Mouse (Mus musculus) kidney, embryonic 15.5 days (tissue): Measurements from ENCODE around the gene Tbx1. TPM values are rescaled to one million over a fixed set of nuclear protein-coding genes. Genes with fewer than 3 reads are reported as not detected.

Source experiments
- ATAC-seq: fragments of 200-750 bp; cut with Nextera tagmentation; replicated peaks from 2 replicates; pipeline ENCODE4 v1.8.0; 2017; ENCODE audit warnings: moderate TSS enrichment; ENCODE audit not compliant: low FRiP score
- H3K27ac ChIP-seq: fragments of 300-500 bp; sonication (generic); 2 replicates; pipeline ENCODE4 v1.5.1; 2015; ENCODE audit warnings: mild to moderate bottlenecking, inconsistent platforms
- H3K27me3 ChIP-seq: fragments of 300-500 bp; sonication (generic); 2 replicates; pipeline ENCODE4 v1.6.1; 2015; ENCODE audit warnings: inconsistent platforms
- H3K36me3 ChIP-seq: fragments of 300-500 bp; sonication (generic); 2 replicates; pipeline ENCODE4 v1.6.1; 2015; ENCODE audit warnings: inconsistent platforms
- H3K4me1 ChIP-seq: fragments of 300-500 bp; sonication (generic); 2 replicates; pipeline ENCODE4 v1.6.1; 2015; ENCODE audit warnings: inconsistent platforms
- H3K4me2 ChIP-seq: fragments of 300-500 bp; sonication (generic); 2 replicates; pipeline ENCODE4 v1.6.1; 2015; ENCODE audit warnings: moderate library complexity, mild to moderate bottlenecking, inconsistent platforms
- H3K4me3 ChIP-seq: fragments of 300-500 bp; sonication (generic); replicated peaks from 2 replicates; pipeline ENCODE4 v1.5.1; 2015; ENCODE audit warnings: mild to moderate bottlenecking, inconsistent platforms
- H3K9ac ChIP-seq: fragments of 300-500 bp; sonication (generic); 2 replicates; pipeline ENCODE4 v1.6.1; 2015; ENCODE audit warnings: mild to moderate bottlenecking, inconsistent platforms
- H3K9me3 ChIP-seq: fragments of 300-500 bp; sonication (generic); replicated peaks from 2 replicates; pipeline ENCODE4 v1.6.1; 2016; ENCODE audit warnings: inconsistent platforms
- WGBS: fragments of 180-500 bp; shearing (Covaris S2); methylation state at CpG from one replicate; pipeline ENCODE4 v1.1.7; 2015; ENCODE audit warnings: mixed read lengths; 5-methylcytosine and 5-hydroxymethylcytosine counted together
- polyA plus RNA-seq: library from polyadenylated mRNA; unstranded; fragments of >200 nt; fragmentation: Nextera tagmentation; extraction: Ambion mirVana; gene quantifications from 2 replicates; pipeline ENCODE4 v1.2.1, GENCODE M21; 2015

The Tbx1 gene
- polyA plus RNA-seq: 0.28 and 0.40 TPM in 2 replicates

DNA sequence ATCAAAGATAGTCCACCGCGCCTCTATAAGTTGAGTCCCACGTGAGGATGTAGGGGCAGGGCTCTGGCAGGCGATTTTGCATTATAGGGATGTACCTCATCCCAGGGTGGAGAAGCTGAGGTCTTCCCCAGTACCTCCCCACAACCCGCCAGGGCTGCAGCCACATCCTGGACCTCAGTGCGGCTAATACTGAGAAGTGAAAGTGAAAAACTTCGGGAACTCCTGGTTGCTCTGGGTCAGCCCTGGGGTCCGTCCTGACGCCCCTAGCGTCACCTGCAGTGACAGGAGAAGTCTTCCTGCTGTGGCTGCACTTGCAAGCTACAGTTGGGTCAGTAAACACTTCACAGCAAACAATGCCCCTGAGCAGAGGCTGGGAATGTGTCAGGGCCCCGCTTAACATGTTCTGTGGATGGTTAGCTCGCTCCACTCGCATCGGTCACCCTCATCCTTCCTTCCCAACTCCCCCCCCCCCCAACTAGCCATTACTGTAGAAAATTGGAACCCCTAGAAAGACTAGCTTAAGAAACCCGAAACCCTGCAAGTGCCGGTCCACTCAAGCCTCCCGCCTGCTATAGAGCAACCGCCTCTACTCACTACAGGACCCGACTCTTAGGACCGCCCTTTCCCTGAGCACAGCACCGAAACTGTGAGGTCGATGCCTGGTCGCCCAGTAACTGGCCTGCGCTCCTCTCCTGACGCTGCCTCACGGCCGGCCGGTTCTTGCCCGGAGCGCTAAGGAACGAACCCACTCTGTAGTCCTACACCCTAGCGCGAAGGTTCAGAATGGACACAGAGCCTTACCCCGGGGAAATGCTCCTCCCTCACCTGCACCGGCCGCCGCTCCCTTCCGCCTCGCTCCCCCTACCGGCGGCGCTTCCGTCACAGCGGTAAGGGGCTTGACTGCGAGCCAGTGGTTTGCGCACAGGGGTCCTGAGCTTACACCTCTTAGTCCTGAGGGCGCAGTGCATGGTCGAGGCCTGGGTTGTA lies at the start of gene Tbx1:
Tbx1 (minus strand) TSS at position 868 of the 987 bp plus-strand sequence.
- ATAC-seq: no peak
- no peak within 1 kb of the TSS for H3K9ac ChIP-seq
- H3K9me3 ChIP-seq: no peaks in the 10 kb centered on the region
- H3K4me1 ChIP-seq: peaks cover 51% of the 10 kb centered on the region
- no peaks in the 10 kb centered on the region for H3K36me3 ChIP-seq
- H3K4me2 ChIP-seq: peak within 1 kb of the TSS; percentile 56
- WGBS: 4% methylated on average over 48 of the region's 48 CpGs
- H3K27ac ChIP-seq: no peak within 1 kb of the TSS
- peaks cover 97% of the 10 kb centered on the region for H3K27me3 ChIP-seq
- peak within 1 kb of the TSS; percentile 36 for H3K4me3 ChIP-seq

DNA sequence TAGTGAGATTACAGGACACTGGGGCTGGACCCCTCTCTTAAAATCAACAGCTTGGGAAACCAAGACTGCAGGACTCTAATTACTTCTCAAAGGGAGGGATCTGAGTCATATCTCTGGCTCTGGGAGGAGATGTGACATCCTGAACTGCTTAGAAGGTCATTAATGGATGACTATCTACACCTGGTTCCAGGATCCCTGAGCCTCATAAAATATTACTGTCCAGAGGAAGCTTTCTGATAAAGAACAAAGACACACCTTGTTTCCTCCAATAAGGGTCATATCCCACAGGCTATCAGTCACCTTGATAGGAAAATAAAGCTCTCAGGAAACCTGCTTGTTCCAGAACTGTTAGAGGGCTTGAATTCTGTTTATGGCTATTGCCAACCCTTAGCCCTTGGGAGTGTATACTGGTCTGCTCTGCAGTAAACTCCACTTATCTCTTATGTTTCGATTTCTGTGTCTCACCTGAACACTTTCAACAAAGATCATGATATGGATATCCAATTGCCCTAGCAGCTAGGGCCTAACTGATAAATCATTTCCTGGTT lies 49.0 kb upstream of the Tbx1 start:
- Histone ChIP-seq H3K36me3 (no peaks in the 10 kb centered on the region), H3K4me3 (no peak overlapping the region), H3K4me1 (peaks cover 4% of the 10 kb centered on the region; the same call in 1 of the 2 replicates), H3K9me3 (no peaks in the 10 kb centered on the region), H3K27me3 (peaks cover 6% of the 10 kb centered on the region; the same call in 1 of the 2 replicates), H3K27ac (no peak overlapping the region), H3K4me2 (no peak overlapping the region), H3K9ac (no peak overlapping the region)
- no peak for ATAC-seq
- 71% methylated on average over 1 of the region's 1 CpGs for WGBS

DNA sequence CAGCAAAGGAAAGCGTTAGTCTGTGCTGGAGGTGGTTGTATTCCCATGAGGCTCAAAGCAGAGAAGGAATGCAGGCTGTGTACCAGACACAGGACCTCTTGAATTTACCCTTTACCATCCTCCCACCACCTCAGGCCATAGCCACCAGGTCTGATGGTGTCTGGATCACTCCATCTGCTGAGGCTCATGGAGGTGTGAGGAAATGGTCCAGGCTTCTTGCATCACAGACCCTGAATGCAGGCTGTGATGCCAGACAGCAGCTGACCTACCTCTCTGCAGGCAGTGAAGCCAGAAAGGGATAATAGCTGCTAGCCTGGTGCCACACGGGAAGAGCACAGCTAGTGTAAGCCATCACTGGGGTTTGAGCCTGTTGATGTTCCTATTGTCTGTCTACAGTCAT lies 47.9 kb upstream of the Tbx1 start:
- Histone ChIP-seq H3K4me3 (no peak overlapping the region), H3K27me3 (peaks cover 6% of the 10 kb centered on the region; the same call in 1 of the 2 replicates), H3K4me2 (no peak overlapping the region), H3K9me3 (no peaks in the 10 kb centered on the region), H3K4me1 (peaks cover 4% of the 10 kb centered on the region; the same call in 1 of the 2 replicates), H3K27ac (no peak overlapping the region), H3K36me3 (no peaks in the 10 kb centered on the region), H3K9ac (no peak overlapping the region)
- 54% methylated on average over 2 of the region's 2 CpGs for WGBS
- no peak for ATAC-seq

DNA sequence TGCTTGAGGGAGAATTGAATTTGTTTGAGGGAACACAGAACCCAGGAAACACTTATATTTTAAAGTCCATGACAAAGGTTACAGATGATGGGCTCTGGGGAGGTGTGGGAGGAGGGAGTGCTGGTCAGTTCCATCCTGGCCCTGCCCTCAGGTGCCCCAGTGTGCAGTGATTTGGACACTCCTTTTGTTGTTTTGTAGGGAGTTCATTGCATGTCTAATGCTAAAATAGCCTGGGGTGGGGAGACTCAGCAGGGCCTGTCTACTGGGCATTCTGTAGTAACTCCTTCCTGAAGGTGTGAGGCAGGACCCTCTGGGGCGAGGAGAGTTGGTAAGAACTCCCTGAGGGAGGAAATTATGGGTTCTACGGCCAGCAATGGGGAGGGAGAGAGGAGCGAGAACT lies 46.3 kb upstream of the Tbx1 start:
- Histone ChIP-seq H3K9ac (no peak overlapping the region), H3K4me1 (no peaks in the 10 kb centered on the region), H3K27ac (no peak overlapping the region), H3K4me3 (no peak overlapping the region), H3K9me3 (no peaks in the 10 kb centered on the region), H3K4me2 (no peak overlapping the region), H3K36me3 (no peaks in the 10 kb centered on the region), H3K27me3 (peaks cover 6% of the 10 kb centered on the region; the same call in 1 of the 2 replicates)
- ATAC-seq: peak; percentile 71
- WGBS: 43% methylated on average over 3 of the region's 3 CpGs

DNA sequence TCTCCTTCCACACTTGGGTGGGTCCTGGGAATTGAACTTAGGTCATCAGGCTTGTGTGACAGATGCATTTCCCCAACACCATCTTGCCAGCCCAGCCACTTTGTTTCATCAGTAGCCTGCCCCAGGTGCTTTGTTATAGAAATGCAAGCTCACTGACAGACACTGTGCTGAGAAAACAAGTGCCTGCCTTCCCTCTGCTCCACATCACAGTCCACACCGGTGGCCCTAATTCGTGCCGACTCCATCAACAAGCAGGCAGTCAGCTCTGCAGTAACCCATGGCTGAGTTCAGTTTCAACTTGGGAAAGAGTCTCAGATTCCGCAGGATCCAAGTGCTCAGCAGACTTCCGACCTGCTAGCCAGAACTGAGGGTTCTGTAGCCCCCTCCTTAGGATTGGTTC lies 45.9 kb upstream of the Tbx1 start:
- peaks cover 10% of the 10 kb centered on the region; the same call in 1 of the 2 replicates for H3K27me3 ChIP-seq
- no peaks in the 10 kb centered on the region for H3K9me3 ChIP-seq
- WGBS: 61% methylated on average over 5 of the region's 5 CpGs
- H3K27ac ChIP-seq: no peak overlapping the region
- H3K4me3 ChIP-seq: no peak overlapping the region
- ATAC-seq: peak; percentile 42; the same call in 1 of the 2 replicates
- no peak overlapping the region for H3K4me2 ChIP-seq
- H3K9ac ChIP-seq: no peak overlapping the region
- no peaks in the 10 kb centered on the region for H3K36me3 ChIP-seq
- no peaks in the 10 kb centered on the region for H3K4me1 ChIP-seq

DNA sequence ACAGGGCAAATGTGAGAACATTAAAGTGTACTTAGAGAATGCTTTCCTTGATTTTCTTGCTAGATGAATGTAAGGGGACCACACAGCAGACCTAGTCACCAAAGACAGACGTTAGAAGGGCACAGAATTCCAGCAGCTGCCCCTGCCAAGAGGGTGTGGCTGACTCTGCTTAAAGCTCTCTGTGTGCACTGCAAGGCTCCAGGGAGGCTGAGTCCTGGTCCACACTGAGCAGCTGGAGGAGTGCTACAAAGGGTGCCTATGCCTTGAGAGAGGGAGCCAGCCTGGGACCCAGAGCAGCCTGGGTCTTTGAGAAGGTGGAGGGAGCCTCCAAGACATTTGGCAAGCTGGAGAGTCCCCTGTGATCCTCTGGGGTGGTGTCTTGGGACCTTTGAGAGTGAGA lies 42.9 kb upstream of the Tbx1 start:
- 23% methylated on average over 1 of the region's 1 CpGs for WGBS
- H3K4me1 ChIP-seq: peaks cover 18% of the 10 kb centered on the region
- H3K36me3 ChIP-seq: no peaks in the 10 kb centered on the region
- no peak overlapping the region for H3K4me2 ChIP-seq
- H3K27me3 ChIP-seq: peaks cover 24% of the 10 kb centered on the region
- ATAC-seq: no peak
- no peaks in the 10 kb centered on the region for H3K9me3 ChIP-seq
- no peak overlapping the region for H3K4me3 ChIP-seq
- no peak overlapping the region for H3K27ac ChIP-seq
- H3K9ac ChIP-seq: no peak overlapping the region

DNA sequence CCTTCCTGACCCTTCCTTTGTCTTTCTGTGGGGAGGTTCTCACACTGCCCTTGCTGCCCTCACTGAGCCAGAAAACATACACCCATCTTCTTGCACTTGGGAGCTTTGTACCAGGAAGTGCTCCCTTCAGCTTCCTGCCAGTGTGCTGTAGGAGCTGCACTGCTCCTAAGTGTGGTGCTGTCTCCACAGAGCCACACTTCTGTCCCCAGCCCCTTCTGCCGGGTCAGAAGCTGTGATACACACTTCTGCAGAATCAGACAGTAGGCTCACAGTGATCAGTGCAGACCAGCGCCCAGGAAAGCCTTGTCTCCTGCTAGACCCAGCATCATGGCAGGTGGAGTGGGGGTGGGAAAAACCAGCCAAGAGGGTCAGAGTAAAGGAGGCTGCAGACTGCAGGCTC lies 42.3 kb upstream of the Tbx1 start:
- Histone ChIP-seq H3K4me3 (no peak overlapping the region), H3K4me1 (peaks cover 23% of the 10 kb centered on the region), H3K9me3 (no peaks in the 10 kb centered on the region), H3K27me3 (peaks cover 28% of the 10 kb centered on the region), H3K27ac (no peak overlapping the region), H3K36me3 (no peaks in the 10 kb centered on the region), H3K9ac (no peak overlapping the region), H3K4me2 (no peak overlapping the region)
- 65% methylated on average over 2 of the region's 2 CpGs for WGBS
- no peak for ATAC-seq

DNA sequence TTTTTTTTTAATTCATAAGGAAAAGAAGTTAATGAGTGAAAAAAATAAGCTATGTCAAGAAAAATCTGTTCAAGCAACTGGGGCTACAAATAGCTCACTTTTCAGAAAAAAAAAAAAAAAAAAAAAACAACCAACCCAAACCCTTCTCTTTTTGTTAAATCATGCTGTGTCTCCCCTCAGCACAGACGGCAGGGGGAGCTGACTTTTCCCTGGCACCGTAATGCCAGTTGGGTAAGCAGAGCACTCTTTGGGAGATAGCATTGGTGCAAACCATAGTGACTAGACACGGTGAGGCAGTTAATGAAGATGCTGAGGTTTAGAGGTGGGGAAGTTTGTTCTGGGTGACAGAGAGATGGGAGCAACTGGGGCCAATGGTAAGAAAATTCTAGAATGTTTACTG lies 41.6 kb upstream of the Tbx1 start:
- H3K9ac ChIP-seq: no peak overlapping the region
- H3K4me3 ChIP-seq: no peak overlapping the region
- H3K4me1 ChIP-seq: peaks cover 29% of the 10 kb centered on the region
- no peaks in the 10 kb centered on the region for H3K9me3 ChIP-seq
- ATAC-seq: no peak
- H3K4me2 ChIP-seq: no peak overlapping the region
- WGBS: 64% methylated on average over 3 of the region's 3 CpGs
- H3K36me3 ChIP-seq: no peaks in the 10 kb centered on the region
- no peak overlapping the region for H3K27ac ChIP-seq
- peaks cover 36% of the 10 kb centered on the region for H3K27me3 ChIP-seq

DNA sequence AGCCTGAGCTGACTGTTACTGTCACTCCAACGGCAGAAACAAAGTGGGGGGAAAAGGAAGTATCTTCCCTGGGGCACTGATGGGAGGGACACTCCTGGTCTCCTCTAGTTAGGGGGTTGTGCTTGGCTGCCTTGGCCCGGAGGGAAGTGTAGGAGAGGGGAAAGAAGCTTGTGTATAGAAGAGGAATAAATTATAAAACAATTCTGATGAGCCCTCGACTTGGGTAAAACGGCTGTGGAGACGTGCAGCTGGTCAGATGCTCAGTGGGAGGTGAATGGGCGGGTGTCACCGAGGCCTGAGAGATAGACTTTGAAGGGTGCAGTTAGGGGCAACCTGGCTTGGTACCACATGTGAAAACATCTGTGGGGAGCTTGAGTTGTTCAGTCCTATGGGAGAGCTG lies 40.7 kb upstream of the Tbx1 start:
- Histone ChIP-seq H3K36me3 (no peaks in the 10 kb centered on the region), H3K27ac (no peak overlapping the region)
- ATAC-seq: no peak

DNA sequence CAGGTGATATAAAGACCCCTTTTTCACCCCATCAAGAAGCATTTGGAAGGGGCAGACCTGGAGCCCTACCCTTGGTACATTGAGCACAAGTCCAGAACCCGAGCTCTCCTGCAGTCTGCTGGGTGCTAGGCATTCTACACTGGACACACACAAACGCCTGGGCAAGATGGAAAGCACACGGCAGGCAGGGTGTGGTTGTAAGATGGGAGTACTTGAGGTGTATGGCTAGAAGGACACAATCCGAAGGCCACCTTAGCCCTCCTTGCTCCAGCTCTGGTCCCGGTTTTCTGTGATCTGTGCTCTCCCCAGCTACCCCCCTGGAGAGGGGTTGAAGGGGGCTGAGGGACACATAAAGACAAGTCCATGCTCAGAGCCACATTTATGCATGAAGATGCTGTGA lies 39.8 kb upstream of the Tbx1 start:
- Histone ChIP-seq H3K9me3 (no peaks in the 10 kb centered on the region), H3K4me2 (peak overlapping the region; percentile 95), H3K9ac (peak overlapping the region; percentile 68), H3K27me3 (peaks cover 53% of the 10 kb centered on the region), H3K27ac (0 out of 2 replicates have a peak overlapping the region, but pooled peaks have one; percentile 4), H3K4me3 (peak overlapping the region; percentile 74), H3K4me1 (peaks cover 45% of the 10 kb centered on the region), H3K36me3 (no peaks in the 10 kb centered on the region)
- WGBS: 55% methylated on average over 5 of the region's 5 CpGs
- ATAC-seq: no peak

More for the DNA sequence above, 40.7 kb upstream of the Tbx1 start:
- H3K9me3 ChIP-seq: no peaks in the 10 kb centered on the region
- H3K4me3 ChIP-seq: no peak overlapping the region
- H3K4me2 ChIP-seq: no peak overlapping the region
- H3K27me3 ChIP-seq: peaks cover 45% of the 10 kb centered on the region
- peaks cover 37% of the 10 kb centered on the region for H3K4me1 ChIP-seq
- WGBS: 61% methylated on average over 7 of the region's 7 CpGs
- no peak overlapping the region for H3K9ac ChIP-seq

DNA sequence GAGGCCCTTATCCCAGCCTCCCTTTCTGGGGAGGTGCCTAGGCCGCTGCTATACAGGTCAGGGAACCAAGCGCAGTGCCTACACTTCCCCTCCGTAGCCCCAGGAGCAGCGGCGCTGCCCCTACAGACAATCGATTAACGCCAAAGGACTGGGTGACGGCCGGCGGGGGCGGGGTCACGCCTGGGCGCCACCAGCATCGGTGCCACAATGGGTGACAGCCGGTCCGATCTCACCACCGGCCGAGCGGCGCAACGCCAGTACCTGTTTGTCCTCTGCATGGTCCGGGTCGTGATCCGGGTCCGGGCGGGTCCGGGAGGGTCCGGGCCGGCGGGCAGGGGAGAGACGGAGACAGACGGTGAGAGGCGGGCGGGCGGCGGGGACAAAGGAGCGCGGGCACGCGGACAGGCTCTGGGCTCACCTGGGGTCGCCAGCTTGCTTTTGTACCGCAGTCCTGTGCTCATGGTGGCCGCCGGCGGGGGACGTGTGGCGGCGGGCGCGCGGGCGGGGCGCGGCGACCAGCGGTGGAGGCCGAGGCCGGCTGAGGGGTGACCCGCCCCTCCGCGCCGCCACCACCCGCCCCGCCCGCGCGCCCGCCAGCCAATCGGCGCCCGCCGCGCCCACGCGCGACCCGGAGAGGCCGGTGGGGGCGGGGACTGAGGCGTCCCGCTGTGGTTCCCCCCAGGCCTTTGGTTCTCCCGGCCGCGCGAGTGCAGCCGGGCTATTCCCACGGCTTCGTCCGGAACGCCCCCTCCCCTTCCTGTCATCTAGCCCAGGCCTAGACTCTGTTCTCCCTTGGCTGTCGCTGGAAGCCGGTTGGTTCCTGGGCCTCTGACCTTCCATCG lies 39.1 kb upstream of the Tbx1 start, which contains the start of gene Sept5:
Sept5 (minus strand) TSS at position 565 of the 842 bp plus-strand sequence.
- Histone ChIP-seq H3K36me3 (no peaks in the 10 kb centered on the region), H3K4me1 (peaks cover 45% of the 10 kb centered on the region), H3K4me3 (peak within 1 kb of the TSS; percentile 74), H3K4me2 (peak within 1 kb of the TSS; percentile 95), H3K27me3 (peaks cover 60% of the 10 kb centered on the region), H3K9me3 (no peaks in the 10 kb centered on the region), H3K9ac (peak within 1 kb of the TSS; percentile 68), H3K27ac (0 out of 2 replicates have a peak within 1 kb of the TSS, but pooled peaks have one; percentile 42)
- WGBS: under 1% methylated on average over 88 of the region's 93 CpGs
- peak; percentile 62 for ATAC-seq
